Mouse (Mus musculus) MEL (cell line): ENCODE measurements around the gene Jade2.

Source experiments
- CTCF ChIP-seq, 3 experiments: IDR thresholded peaks in 2 of 3; conservative IDR thresholded peaks in 1 of 3; 2 replicates each; pipeline ENCODE4 v1.5.1; 2011 to 2012; ENCODE audit warnings: low read length in 3 of 3, low read depth in 2 of 3, mild to moderate bottlenecking in 2 of 3, improper control_type of control experiment in 1 of 3, inconsistent platforms in 1 of 3, mixed read lengths in 1 of 3, moderate library complexity in 1 of 3; ENCODE audit not compliant: control insufficient read depth in 1 of 3, insufficient read depth in 1 of 3, poor library complexity in 1 of 3, severe bottlenecking in 1 of 3
- EP300 ChIP-seq, 2 experiments: IDR thresholded peaks; 2 replicates each; pipeline ENCODE4 v1.6.1; 2011; ENCODE audit warnings: improper control_type of control experiment in 2 of 2, low read length in 2 of 2, low read depth in 1 of 2, mild to moderate bottlenecking in 1 of 2
- GATA1 ChIP-seq: IDR thresholded peaks from 2 replicates; pipeline ENCODE4 v1.6.1; 2011; ENCODE audit warnings: low read depth, low read length, improper control_type of control experiment
- HCFC1 ChIP-seq: IDR thresholded peaks from 2 replicates; pipeline ENCODE4 v1.6.1; 2012; ENCODE audit warnings: low read depth, mild to moderate bottlenecking, inconsistent platforms, low read length, improper control_type of control experiment, moderate library complexity
- NELFE ChIP-seq: IDR thresholded peaks from 2 replicates; pipeline ENCODE4 v1.6.1; 2011; ENCODE audit warnings: low read depth, low read length, improper control_type of control experiment
- POLR2A ChIP-seq, 2 experiments: IDR thresholded peaks; 2 replicates each; pipeline ENCODE4 v1.6.1; 2011 to 2012; ENCODE audit warnings: low read length in 2 of 2, mild to moderate bottlenecking in 2 of 2, control low read depth in 1 of 2, improper control_type of control experiment in 1 of 2, low read depth in 1 of 2, moderate library complexity in 1 of 2; ENCODE audit not compliant: control insufficient read depth in 1 of 2, insufficient read depth in 1 of 2, poor library complexity in 1 of 2
- POLR2AphosphoS2 ChIP-seq: IDR thresholded peaks from 2 replicates; pipeline ENCODE4 v1.6.1; 2011; ENCODE audit warnings: low read length, improper control_type of control experiment
- SIN3A ChIP-seq: IDR thresholded peaks from 2 replicates; pipeline ENCODE4 v1.6.1; 2012; ENCODE audit warnings: low read length, improper control_type of control experiment, inconsistent platforms

GRCm38 (mm10) chr11:51822736-51823135 lies 34.7 kb downstream of the Jade2 start:
- no peak for TF ChIP-seq CTCF (IDR thresholded peaks at IDR 0.05 in 2 of 3, conservative IDR thresholded peaks at IDR 0.05 in 1 of 3; ENCODE audit: control insufficient read depth in 1 of 3, insufficient read depth in 1 of 3, low read depth in 2 of 3, low read length in 3 of 3, poor library complexity in 1 of 3, severe bottlenecking in 1 of 3)
- no peak for TF ChIP-seq EP300 (IDR thresholded peaks at IDR 0.05; ENCODE audit: low read depth in 1 of 2, low read length in 2 of 2)
- no peak for TF ChIP-seq HCFC1
- no peak for TF ChIP-seq POLR2AphosphoS2
- no peak for TF ChIP-seq SIN3A
- TF ChIP-seq GATA1 = no peak
- TF ChIP-seq NELFE = no peak
- no peak for TF ChIP-seq POLR2A (IDR thresholded peaks at IDR 0.05; ENCODE audit: control insufficient read depth in 1 of 2, insufficient read depth in 1 of 2, low read depth in 1 of 2, low read length in 2 of 2, poor library complexity in 1 of 2)
